Mouse (Mus musculus): Measurements from ENCODE around the gene Cachd1.
A peak's percentile ranks its signal among the peaks of the same experiment; 100 is the strongest.

Gene Cachd1

DNA sequence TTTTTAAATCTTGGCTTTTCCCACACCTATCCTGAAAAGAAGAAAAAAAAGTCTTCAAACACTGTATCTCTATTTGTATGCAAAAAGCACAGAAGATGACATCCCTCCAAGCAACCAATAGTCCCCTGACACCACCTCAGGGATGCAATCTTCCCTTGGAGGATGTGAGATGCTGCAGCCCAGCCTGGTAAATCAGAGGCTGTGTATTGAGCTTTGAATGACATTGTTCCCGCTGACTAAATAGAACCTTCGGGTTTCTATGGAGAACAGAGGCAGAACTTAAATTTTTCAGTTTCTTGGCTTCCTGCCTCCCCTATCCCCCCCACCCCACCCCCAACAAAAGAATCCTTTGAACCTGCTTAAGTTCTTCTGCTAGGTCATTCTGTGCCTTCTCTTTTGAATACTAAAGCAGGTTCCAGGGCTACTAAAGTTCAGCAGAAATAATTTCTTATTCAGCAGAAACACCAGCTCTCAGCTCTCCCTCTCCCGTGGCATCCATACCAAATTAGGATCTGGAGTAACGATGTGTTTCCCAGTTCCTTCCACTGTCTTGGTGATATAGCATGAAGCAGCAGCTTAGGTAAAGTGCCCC lies 219.7 kb downstream of the Cachd1 start:
- no peak for DNase-seq

DNA sequence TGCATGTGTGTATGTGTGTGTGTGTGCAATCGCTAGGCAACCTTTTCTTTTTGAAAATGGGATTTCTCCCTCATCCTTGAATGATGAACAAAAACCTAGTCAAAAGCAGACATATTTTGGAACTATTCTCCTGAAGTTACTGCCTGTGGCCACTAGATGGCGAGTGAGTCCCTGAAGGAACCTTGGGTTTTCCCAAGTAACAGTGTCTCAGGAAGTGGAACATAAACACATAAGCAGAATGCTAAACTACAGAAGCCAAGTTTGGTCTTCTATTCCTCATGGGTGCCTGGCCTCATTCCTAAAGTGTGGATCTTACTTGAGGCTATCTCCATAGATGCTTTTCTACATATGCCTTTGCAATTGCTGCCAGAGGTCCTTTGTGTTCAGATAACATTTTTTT lies 221.7 kb downstream of the Cachd1 start:
- no peak for DNase-seq

DNA sequence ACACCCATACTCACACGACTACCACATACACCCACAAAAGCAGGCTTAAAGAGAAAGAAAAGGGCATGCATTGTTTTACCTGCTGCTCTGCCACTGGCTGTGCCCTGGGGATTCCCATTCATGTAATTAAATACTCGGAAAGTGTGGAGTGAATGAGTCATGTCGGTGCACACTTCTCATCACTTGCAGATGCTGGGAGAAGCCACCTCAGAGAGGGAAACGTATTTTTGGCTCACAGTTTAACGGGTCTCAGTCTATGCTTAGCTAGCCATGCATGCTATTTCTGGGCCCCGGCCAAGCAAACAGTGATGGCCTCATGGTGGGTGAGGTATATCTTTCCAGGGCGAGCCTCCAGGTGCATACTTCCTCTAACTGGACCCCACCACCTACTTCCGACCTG lies 222.4 kb downstream of the Cachd1 start:
- DNase-seq: no peak

DNA sequence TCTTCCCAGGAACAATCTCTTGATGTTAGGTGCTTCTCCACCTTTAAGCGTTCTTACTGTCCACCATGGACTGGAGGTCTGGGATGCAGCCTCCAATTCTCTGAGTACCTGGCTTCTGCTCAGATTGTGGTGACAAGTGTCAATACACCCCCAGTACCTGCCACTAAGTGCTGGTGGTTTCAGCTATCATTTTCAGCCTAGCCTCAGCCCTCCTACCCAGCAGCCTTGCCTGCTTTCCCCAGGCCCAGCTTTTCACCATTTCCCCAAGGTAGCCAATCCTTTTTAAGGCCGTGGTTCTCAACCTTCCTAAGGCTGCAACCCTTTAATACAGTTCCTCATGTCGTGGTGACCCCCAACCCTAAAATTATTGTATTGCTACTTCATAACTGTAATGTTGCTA lies 224.1 kb downstream of the Cachd1 start:
- DNase-seq: no peak

DNA sequence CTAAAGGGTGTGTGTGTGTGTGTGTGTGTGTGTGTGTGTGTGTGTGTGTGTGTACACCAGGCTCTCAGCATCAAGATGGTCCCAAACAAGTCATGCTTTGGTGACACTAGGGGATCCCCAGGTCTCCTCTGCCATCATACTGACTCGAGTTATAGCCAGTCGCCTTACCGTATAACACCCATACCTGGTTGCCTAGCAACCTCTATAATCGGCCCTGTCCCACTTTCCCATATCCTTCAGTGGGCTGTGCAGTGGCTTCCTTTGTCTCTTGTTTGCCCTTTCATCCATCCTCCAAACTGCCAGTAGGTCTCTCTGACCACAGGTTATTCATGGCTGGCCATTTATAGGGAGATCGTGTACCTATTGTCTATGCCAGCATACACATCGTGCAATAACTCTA lies 224.6 kb downstream of the Cachd1 start:
- DNase-seq: no peak

DNA sequence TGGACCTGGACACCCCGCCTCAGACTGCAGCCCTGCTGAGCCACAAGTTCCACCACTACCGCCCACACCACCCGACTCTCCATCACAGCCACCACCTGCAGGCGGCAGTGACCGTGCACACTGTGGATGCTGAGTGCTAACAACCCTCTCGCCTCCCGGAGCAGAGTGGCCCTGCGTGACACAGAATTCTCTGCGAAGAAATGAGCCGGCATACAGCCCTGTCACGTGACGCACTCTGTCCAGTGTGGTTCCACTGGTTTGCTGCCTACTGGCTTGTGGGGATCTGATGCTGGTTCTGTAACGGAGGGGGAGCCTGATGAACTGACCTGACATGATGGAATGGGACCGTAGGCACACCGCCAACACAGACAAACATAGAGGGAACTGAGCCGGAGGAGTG lies 226.5 kb downstream of the Cachd1 start:
- DNase-seq: no peak

DNA sequence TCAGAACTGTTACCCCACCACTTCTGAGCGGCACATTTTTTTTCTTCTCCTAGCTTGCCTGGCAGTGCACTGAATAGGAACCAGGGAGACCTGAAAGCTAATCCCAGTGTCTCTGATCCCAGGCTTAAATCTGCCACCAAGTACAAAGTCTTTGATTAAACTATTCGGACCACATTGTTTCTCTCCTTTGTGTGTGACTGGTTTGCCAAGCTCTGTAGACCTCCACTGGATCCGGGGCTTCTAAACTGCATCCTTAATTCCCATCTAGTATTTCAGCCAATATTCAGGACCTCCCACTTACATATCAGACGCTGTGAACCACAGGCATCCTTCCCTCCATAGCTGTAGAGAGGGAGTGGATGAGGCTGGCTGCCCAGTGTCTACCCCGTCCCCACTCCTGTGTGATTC lies 231.9 kb downstream of the Cachd1 start:
- no peak for DNase-seq

DNA sequence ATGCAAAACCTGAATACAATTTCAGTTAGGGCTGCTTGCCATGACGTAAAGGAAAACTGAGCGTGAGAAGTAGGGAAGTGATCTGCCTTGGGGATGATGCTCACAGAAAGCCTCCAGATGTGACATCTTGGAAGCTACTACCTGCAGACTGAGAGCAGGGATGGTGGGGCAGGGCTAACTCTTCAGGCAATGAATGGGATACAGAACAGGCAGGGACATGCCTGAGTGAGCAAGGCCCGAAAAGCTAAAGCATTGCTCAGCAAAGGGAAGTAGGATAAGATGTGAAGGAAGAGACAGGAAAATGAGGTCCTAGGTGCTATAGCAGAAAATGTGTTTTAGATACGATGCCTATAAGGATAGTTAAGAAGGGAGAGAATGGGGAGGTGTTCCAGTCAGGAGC lies 232.6 kb downstream of the Cachd1 start:
- no peak for DNase-seq

DNA sequence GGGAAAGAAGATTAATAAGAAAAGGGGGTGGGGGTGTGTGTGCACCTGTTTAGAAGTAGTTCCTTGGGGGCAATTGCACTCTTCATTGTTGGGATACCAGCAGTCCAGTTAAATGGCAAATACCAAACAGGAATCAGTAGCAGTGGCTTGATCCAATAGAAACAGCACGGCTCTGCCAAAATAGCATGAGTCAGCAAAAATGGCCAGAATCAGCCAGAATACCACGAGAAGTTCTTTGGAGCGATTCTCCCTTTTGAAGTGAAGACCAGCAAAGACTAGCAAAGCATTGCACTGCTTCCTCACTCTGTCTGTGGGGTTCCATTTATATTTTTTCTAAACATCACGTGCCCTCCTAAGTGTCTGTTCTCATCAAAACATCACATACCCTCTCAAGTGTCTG lies 241.3 kb downstream of the Cachd1 start:
- no peak for DNase-seq

DNA sequence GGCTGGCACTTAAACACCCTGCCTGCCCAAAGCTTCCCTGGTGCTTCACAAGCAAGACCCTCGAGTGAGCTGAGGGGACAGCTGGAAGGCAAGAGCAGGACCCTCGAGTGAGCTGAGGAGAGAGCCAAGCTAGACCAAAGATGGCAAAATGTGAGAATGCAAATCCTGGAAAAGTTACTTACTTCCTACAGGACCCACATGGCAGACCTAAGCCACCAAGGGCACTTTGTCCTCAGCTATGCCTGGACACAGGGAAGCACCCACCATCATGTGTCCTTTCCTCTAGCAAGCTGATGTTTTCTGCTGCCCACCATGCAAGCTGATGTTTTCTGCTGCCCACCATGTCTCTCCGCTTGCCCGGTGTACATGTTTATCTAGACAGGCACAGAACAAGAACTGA lies 244.1 kb downstream of the Cachd1 start, which contains the start of gene Gm10577:
TSS of gene Gm10577 (minus strand) at position 101 of the 400 bp plus-strand sequence.
- DNase-seq: no peak

DNA sequence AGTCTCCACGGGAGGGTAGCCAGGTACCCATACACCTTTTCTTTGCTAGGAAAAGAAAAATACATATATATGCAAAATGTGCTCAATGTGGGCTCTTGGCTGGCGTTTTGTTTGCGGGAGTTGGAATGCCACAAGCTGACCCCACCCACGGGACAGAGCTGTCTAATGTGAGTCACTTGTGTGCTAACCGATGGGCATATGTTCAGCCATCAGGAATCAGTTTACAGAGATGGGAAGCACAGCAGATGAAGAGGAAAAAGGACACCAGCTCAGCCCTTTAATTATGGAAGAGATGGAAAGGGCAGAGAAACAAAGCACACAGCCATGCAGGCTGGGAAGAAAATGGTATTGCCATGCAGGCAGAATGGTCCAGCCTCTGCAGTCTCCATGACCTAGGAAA lies 250.1 kb downstream of the Cachd1 start:
- DNase-seq: no peak

DNA sequence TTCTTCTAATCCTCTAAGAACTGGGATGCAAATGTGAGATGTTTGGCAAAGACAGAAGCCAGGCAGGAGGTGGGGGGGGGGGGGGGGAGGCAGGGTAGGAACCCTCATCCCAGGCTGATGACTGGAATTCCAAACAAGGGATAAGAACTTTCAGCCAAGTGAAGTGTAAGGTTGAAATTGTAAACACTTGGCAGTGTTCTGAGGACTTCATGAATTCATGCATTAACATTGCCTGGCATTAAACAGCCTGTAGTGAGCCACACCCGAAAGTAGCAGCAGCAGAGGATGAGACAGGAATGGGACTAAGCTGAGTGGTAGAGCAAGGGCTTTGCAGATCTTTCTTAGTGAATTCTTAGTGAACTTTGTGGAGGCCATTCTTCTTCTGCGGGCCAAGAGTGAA lies 250.5 kb downstream of the Cachd1 start:
- DNase-seq: no peak

DNA sequence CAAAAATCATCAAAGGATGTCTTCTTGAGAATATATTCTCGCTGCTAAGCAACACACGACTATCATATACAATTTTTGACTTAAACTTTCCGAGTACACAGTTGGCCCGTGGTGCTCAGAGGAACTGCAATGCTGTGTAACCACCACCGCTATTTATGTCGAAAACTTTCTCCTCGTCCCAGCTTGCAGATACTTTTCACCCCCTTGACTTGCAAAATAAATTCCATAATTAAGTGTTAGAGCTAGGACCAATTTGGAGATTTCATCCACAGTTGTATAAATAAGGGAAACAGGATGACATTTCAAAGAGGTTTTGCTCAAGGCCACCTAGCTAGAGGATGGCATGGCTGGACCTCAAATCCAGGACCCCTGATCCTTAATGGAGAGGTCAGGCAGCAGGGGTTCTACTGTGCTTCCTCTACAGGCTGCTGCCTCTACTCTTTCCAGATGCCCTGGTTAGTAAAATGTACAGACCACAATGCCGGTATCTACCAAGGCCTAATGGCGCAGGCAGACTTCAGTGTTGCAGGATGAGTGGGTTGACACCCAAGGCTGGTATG lies 251.5 kb downstream of the Cachd1 start:
- no peak for DNase-seq

DNA sequence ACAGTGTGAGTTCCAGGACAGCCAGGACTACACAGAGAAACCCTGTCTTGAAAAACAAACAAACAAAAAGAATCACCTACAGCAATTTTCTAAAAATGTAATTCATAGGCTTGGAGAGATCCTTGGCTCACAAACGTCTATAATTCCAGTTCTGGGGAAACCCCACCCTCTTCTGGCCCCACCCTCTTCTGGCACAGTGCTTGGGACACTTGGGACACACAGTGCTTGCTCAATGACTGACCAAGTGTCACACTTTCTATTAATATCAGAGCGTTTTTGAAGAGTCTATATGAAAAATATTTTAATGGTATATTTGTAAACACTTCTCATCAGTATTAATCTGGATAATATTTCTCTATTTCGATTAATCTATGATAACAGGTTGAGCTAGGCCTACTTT lies 256.6 kb downstream of the Cachd1 start:
- no peak for DNase-seq

DNA sequence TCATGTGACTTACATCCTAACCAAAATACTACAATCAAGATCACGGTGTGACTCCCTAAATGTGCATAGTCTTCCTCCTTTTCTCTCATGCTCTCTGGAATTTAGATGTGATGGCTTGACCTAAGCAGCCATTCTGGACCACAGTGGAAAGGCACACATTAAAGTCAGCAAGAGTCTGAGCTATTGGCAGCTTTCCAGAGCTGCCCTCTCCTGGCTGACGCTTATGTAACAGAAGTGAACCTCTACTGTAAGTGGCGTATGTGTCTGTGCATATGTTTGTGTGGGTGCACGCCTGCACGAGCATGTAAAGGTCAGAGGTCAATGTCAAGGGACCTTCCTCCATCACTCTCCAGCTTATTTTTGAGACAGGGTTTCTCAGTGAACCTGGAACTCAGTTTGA lies 258.7 kb downstream of the Cachd1 start:
- no peak for DNase-seq

DNA sequence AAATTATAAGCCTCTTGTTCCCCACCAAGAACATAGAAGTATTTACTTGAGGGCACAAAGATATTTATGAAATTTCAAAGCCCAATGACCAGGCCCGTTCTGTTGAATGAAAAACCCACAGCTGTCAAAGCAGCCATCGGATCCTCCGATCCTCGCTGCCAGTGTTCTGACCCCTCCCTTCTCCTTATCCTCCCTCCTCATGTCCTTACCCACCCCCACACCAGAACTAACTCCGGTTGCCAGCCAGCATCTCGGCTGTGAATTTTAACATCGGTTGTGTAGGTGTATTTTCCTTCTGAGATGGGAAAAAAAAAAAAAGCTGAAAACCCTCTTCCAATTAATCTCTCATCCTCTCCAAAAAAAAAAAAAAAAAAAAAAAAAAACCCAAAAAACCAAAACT lies 260.7 kb downstream of the Cachd1 start:
- DNase-seq: no peak

DNA sequence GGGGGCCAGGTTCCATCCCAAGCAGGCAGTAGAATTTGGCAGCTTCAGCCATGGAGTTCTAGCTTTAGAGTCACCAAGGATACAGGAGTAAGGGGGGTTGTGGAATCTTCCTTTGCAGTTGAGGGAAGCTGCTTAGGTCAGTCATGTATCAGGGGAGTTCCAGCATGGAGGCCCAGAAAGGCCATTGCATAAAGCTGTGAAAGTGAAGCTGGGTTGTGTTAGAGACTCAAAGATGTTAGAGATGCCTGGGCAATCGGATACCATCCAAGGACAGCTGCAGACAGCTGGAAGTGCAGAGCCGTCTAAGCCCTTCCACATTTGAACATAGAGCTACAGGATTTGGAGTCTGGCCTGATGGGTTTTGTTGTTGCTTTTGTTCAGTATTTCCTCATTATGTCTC lies 267.2 kb downstream of the Cachd1 start:
- no peak for DNase-seq

DNA sequence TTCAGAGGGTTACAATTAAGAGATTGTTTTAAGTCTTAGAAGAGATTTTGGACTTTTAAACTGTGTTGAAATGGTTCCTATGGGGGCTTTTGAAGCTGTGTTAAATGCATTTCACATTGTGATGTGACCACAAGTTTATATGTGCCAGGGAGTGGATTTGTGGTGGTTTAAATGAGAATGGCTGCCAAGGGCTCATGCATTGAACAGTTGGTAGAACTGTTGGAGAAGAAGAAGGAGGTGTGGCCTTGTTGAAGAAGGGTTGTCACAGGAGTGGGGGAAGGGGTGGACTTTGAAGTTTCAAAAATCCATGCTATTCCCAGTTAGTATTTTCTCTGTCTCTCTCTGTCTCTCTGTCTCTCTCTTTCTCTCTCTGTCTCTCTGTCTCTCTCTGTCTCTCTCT lies 267.7 kb downstream of the Cachd1 start:
- DNase-seq: no peak

DNA sequence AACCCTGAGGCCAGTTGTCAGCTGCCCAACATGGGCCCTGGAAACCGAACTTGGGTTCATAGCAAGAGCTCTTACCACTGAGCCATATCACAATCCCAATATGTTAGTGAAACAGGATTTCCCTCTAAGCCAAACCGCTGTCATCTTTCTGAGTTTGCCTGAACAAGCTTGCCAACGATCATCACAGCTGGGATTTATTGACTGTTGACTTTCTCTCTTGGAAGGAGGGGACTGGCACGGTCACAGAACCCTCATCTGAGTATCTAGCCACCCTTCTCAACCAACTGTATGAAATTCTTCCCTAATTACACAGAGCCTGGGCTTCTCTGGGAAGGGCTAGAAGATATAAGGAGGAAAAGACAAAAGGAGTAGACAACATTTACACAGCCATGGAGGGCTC lies 270.1 kb downstream of the Cachd1 start:
- no peak for DNase-seq

DNA sequence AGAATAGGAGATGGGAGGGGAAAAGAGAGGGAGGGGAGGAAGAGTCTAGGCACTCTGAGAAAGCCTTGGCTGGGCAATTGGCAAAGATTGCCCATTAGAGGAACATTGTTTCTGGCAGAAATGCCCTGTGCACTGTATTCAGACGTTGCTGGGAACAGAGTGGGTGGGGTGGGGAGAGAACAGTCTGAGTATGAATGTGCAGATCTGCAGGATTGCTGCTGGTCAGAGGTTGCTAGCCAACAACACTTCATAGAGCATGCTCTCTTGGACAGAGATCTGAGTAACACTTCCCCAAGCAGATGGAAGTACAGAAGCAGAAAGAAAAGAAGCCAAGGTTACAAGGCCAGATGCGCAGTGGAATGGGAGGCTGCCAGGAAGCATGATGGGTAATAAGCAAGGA lies 285.7 kb downstream of the Cachd1 start:
- DNase-seq: no peak

DNA sequence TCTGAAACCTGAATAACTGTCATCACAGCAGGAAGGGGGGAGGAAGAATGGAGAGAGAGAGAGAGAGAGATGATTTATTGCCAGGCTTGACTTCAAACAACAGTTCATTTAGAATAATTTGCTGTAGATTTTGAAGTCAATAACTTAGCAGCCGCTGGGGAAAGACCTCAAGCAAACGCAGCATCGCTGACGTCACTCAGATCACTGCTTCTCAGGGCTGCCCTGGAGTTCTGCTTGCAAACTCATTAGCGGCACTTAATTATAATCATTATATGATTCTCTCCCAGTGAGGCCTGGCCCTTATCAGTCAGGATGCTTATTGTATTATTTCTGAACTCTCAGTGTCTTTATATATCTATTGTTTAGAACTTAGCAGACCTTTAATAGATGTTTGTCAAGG lies 289.9 kb downstream of the Cachd1 start:
- no peak for DNase-seq

DNA sequence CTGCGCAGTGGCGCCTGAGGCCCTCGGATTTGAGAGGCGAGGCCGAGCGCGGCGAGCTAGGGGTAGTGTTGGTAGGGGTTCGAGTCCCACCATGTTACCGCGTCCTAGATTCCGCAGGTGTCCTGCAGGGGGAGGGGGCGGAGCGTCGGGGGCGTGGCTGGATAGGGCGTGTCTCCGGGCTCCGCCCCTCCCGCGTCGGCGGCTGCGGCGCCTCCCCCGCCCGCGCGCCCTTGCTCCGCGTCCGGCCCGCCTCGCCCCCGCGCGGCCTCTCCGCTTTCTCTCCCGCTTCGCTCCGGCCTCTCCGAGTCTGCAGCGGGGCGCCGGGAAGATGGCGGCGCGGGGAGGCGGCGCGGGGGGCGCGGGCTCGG lies 292.3 kb downstream of the Cachd1 start, which contains the start of gene Raver2:
TSS of gene Raver2 (plus strand) at position 198 of the 368 bp plus-strand sequence.
- peak; percentile 20 for DNase-seq

DNA sequence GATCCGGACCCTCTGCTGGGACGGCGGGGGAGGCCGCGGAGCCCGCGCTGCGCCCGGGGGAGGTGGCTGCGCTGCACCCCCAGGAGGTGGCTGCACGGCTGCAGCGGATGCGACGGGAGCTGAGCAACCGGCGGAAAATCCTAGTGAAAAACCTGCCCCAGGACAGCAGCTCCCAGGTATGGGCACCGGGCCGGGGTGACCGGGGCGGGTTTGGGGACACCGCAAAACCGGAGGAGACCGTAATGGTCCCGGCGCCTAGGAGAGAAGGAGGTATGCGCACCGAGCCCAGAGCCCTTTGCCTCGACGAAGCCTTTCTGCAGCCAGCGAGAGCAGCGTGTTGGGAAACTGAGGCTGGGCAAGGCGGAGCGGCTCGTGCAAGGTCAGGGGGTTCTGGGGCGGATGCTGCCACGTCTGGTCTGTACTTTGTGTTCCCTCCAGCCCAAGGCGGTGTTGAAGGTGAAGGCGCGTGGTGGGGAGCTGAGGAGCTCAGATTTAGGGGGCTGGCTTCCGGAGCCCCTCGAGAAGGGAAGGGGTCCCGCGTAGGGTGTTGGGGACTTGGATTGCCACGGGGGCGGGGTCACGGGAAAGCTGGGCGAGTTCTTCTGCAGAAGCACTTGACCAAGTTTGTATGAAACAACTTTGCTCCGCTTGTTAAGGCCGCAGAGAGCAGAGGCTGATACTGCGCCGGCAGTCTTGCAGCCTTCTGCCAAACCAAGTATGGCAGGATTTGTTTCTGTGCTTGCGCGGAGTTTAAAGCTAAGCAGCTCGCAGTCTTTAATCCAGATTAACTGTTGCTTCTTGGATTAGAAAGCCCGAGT lies 292.9 kb downstream of the Cachd1 start:
- DNase-seq: peak; percentile 6

DNA sequence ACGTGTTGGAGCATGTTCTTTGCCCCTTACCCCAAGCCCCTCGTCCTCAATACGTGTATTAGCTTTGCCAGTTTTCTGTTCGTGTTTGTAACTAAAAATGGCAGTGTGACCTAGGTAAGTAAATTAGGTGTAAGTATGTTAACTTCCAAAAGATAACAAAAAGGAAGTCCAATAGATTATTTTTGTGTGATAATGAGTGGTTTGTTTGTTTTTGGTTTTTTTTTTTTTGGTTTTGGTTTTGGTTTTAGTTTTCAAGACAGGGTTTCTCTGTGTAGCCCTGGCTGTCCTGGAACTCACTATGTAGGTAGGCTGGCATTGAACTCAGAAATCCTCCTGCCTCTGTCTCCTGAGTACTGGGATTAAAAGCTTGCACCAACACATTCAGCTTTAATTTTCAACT lies 295.1 kb downstream of the Cachd1 start:
- DNase-seq: no peak

DNA sequence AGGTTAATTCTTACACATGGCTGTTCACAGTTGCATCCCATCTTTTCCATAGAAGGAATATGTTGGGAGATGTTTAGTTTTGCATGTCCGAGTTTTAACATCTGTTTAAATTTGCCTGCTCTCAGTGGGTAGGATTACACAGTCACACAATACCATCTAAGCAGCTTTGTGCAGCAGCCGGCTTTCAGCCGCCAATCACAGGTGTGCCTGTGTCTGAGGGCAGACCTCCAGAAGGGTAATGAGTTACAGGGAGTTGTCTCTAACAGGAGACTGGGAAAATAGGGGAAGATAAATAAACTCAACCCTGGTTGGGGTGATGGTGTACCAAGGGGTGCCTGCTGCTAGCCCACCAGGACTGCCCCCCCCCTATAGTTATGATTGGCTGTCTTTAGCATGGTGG lies 299.9 kb downstream of the Cachd1 start:
- DNase-seq: no peak

Measured in cerebellum, adult 11-12 months (tissue).